Mouse (Mus musculus) cortical plate, adult 2 months (tissue): ENCODE measurements around the gene Wtap.

Source experiments
- CTCF ChIP-seq: fragments of 200-500 bp; IDR thresholded peaks from 2 replicates; pipeline ENCODE4 v1.5.1; 2011; ENCODE audit warnings: mild to moderate bottlenecking, control low read depth, low read length; ENCODE audit not compliant: insufficient read depth; ENCODE audit errors: extremely low read depth
- POLR2A ChIP-seq: fragments of 200-500 bp; IDR thresholded peaks from 2 replicates; pipeline ENCODE4 v1.6.1; 2011; ENCODE audit warnings: mild to moderate bottlenecking, low read length, control low read depth; ENCODE audit not compliant: insufficient read depth; ENCODE audit errors: extremely low read depth

- no peak for TF ChIP-seq CTCF
- TF ChIP-seq POLR2A = no peak
These were observed 58.2 kb downstream of the Wtap start for GRCm38 (mm10) chr17:12935719-12936118.
